Mouse (Mus musculus) thymus, postnatal 25 days (tissue): Measurements from ENCODE around the gene Tmc1.
A peak's percentile ranks its signal among the peaks of the same experiment; 100 is the strongest.

Experiments
- DNase-seq: peaks from one replicate; pipeline ENCODE4 v3.0.0; 2022

Gene Tmc1

GRCm38 (mm10) chr19:20953874-20954273, at the start of gene Tmc1:
TSS of gene Tmc1 (minus strand) at chr19:20954202.
- no peak for DNase-seq

DNA sequence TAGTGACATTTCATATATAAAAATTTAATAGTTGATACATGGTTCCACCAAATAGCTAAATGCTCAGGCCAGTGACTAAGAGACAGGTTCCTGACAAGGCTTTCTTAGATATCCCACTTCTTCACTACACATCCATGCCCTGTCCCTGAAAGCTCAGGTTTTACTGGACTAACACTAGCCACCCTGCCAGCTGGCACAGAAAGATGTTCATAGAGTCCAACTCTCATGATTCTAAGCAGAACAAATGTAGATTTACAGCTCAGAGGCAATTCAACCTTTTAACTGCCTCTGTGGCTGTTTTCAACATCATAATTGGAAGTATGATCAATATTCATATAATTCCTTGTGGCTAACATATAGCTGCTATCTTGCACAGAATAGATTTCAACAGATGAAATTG, 47.5 kb upstream of the Tmc1 start:
- DNase-seq = no peak

DNA sequence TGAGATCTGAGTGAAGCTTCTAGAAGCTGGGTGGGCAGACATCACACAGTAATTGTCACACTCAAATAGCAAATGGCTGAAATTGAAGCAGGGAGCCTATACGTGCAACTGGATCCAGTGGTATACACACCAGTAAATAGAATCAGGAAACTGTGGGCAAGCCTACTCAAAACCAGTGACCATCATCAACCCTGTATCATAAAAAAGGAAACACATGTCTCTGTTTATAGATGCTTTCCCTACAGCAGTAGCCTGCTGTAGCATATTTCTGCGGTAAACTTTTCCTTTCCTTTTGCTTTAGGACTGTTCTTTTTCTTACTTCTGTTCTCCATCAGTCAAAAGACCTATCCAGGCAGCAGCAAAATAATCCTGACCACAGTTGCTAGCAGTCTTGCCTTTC, 25.2 kb upstream of the Tmc1 start:
- DNase-seq = no peak

DNA sequence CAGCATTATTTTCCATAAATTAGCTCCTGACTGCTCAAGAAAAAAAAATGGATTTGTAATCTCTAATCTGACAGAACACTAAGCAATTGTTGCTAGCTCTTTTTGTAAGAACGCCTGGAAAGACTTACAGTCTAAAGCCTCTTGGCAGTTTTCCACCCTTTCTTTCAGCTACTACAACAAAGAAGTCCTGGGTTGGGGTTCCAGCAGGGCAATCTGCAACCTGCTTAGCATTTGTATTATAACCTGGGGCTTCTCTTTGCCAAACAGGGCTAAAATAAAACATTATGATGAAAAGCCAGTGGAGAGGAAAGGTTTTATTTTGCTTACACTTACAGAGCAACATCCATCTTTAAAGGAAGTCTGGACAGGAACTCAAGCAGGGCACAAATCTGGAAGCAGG, 24.1 kb upstream of the Tmc1 start:
- DNase-seq = no peak

DNA sequence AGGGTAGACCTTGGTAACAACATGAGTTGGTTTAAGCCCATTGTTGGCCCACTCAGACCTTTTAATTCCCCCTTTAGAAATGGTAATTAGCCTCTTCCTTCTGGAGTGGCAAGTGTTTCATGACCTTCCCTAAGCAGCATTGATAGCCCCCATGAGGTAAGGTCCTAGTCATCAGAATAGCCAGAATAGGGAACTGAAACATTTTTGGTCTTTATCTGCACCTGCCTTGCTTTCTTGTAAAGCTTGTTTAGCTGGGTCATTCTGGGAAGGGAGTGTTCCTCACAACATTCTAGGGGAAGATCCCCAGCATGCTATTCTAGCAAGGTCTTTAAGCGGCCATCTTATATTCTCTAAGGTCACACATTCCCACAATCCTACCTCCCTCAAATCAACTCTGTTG, 17.9 kb upstream of the Tmc1 start:
- no peak for DNase-seq

DNA sequence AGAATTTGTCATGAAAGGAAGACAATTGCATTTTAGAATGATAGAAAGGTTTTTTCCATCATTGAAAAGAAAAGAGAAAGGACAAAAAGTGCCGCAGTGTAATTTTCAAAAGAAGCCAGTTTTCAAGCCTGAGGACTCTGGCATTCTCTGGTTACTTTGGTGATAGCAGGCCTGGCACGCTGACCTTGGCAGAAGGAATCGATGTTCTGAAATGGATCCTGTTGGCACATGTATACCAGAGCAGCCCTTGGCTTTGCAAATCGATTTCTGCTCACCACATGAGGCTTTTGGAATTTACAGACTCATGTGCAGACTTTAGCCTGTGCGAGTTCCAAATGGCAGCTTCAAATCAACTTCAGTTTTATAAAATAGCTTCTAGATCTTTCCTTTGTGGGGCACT, 813 bp upstream of the Tmc1 start:
- no peak for DNase-seq

GRCm38 (mm10) chr19:20944446-20944845, 9.6 kb downstream of the Tmc1 start:
- no peak for DNase-seq

- no peak for DNase-seq
Observed at GRCm38 (mm10) chr19:20924282-20924681, 29.7 kb downstream of the Tmc1 start.

- no peak for DNase-seq
Observed at GRCm38 (mm10) chr19:20923336-20924211, 30.4 kb downstream of the Tmc1 start.

- no peak for DNase-seq
Observed at GRCm38 (mm10) chr19:20918241-20918640, 35.8 kb downstream of the Tmc1 start.

DNA sequence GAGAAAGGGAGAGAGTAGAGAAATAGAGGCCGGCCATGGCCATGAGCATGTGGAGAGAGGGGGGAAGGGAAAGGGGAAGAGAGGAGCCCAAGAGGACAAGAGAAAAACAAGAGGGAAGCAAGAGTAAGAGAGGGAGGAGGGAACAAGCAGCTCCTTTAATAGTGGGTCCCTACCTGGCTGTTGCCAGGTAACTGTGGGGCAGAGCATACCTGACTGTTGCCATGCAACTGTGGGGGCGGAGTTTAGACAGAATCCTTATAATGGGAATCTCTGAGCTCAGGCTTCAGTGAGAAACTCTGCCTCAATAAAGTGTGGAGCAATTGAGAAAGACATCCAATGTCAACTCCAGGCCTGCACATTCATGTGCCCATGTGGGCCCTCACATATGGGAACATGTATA, 38.9 kb downstream of the Tmc1 start:
- DNase-seq = no peak

- DNase-seq = no peak
Observed at GRCm38 (mm10) chr19:20910356-20910755, 43.6 kb downstream of the Tmc1 start.

DNA sequence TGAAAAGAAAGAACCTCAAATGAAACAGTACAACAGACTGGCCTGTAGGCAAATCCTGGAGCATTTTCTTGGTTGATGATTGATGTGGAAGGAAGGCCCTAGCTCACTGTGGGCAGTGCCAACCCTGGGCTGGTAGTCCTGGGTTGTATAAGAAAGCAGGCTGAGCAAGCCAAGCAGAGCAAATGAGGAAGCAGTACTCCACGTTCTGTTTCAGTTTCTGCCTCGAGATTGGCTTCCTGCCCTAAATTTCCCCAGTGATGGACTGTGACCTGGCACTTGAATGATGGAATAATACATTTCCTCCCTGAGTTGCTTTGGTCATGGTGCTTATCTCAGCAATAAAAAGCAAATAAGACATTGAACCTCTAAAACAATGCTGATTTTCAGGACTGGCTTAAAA, 72.8 kb downstream of the Tmc1 start:
- DNase-seq = no peak

DNA sequence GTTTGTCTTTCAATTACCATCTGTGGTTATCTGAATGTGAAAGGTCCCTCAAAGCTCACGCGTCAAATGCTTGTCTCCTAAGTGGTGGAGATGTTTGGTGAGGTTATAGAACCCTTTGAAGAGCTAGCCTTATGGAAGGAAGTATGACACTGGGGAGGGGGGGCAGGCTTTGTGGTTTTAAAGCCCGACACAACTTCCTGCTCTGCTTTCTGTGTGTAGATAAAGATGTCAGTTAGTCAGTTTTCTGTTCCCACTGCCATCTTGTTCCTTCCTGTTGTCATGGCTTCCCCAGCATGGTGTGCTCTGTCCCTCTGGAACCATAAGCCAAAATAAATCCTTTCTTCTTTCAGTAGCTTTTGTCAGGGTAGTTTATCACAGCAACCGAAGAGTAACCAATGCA, 78.1 kb downstream of the Tmc1 start:
- peak; percentile 5 for DNase-seq

DNA sequence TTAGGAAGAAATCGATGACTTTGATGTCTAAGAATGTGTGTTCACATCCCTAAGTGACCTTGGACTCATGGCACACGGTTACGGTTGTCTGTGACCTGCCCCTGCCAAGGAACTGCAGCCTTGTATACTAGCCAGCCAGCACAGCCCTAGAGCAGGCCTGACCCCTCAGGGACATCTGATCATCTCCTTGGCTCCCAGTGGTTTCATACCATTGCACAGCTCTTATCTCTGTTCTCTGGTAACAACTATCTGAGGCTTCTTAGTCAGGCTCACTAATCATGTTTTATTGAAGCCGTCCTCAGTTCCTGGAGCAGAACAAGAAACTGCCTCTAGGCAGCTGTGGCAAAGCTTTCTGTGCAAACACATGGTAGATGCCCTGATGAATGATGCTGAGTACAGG, 92.2 kb downstream of the Tmc1 start:
- DNase-seq = no peak

DNA sequence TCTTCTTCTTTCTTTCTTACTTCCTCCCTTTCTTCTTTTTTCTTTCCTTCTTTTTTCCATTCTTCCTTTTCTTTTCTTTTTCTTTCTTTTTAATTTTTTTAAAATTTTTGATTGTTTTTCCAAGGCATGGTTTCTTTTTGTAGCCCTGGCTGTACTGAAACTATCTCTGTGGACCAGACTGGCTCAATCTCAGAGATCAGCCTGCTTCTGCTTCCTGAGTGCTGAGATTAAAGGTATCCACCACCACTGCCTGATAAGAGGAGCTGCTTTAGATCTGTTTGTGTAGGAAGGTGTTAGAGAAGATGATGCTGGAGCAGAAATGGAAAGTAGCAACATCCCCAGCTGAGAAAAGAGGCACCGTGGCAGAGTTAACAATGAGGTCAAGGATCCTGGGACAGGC, 93.7 kb downstream of the Tmc1 start:
- DNase-seq = no peak

DNA sequence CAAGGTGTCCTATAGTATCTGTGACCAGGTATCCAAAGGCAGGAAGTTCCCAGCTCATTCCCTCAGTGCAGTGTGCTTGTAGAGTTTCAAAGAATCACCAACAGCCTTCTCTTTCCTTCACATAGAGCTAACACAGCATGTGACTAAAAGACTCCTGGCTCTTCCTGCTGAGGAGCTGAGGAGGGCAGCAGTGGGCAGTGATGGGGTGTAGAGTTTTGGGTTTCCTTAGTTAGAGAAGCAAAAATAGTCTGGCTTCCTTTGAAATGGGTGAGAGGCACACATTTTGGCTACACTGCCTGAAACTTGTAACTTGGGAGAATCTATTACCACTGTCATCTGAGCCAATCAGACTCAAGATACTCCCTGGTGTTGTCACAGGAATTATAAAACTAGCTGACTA, 96.2 kb downstream of the Tmc1 start:
- no peak for DNase-seq

DNA sequence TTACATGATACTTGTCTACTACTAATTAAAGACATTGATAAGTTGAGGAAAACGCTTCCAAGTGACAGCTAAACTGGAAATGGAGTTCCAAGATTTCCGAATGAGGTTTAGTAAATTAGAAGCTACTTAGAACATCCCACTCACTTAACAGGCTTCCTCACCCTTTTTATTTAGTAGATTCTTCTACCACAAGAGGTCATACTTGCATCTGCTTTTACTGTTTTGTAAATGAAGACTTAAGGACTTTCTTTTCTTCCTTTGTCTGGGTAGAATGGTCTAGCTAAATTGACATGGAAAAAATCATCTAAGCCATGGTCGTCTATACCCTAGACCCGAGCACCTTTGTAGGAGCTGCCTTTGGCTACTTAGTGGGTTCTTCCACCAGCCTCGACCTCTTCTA, 105.1 kb downstream of the Tmc1 start:
- DNase-seq = no peak

DNA sequence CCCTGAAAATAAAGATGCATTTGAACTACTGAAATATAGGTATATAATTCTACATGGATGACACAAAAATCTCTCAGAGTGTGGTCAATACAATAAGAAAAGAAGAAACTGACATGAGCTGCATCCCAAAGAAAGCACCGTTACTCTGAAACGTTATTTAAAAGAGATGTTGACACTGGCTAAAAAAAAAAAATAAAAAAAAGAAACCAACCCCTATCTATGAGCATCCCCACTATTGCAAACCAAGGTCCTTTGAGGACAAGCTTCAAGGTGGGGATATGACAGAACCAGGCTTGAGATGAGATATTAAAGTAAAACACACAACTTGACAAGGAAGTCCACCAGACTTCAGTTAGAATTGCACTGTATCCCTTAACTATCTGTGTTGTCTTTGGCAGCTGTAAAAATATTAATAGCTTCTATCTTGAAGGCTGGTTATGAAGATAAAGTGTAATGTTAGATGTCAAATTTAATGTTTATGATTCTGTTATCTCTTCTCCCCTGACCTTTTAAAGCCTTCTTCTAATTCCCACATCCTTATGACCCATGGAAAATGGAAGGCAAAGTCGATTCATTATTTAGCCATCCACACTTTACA, 106.4 kb downstream of the Tmc1 start:
- DNase-seq = no peak

DNA sequence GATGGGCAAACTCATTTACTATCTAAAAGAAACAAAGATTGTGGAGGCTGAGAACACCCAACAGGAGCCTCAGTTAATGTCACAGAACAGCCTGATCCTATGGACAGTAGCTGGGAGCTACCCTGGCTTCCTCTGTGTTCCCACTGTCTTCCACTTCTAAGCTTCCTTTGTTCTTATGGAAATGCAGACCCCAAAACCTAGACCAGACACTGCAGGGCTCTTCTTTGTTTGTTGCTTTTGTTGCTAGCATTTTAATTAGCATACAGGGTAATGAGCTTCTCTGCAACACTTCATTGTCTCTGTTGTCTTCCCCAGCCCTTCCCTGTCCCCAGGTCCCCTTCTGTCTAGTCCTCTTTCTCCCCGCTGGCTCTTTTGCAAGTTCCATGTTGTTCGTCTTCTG, 116.6 kb downstream of the Tmc1 start:
- DNase-seq = no peak

GRCm38 (mm10) chr19:20836055-20836845, 117.8 kb downstream of the Tmc1 start:
- no peak for DNase-seq

GRCm38 (mm10) chr19:20834895-20835294, 119.1 kb downstream of the Tmc1 start:
- no peak for DNase-seq

GRCm38 (mm10) chr19:20799460-20799859, 154.5 kb downstream of the Tmc1 start:
- DNase-seq = no peak

- DNase-seq = no peak
Observed at GRCm38 (mm10) chr19:20797558-20798101, 156.4 kb downstream of the Tmc1 start.
